Mouse (Mus musculus): ENCODE data around the gene Ldhd.

The Ldhd gene

GRCm38 (mm10) chr8:111630105-111630521, at the start of gene Ldhd:
Ldhd (minus strand) TSS chr8:111630374.
- peak; percentile 81 for DNase-seq

- no peak for DNase-seq
Measured at GRCm38 (mm10) chr8:111678848-111679247, 48.7 kb upstream of the Ldhd start.

GRCm38 (mm10) chr8:111678111-111678510, 47.9 kb upstream of the Ldhd start:
- peak; percentile 52 for DNase-seq

- DNase-seq = no peak
Measured at GRCm38 (mm10) chr8:111676237-111676636, 46.1 kb upstream of the Ldhd start.

GRCm38 (mm10) chr8:111666751-111667150, 36.6 kb upstream of the Ldhd start:
- DNase-seq = no peak

- peak; percentile 88 for DNase-seq
Measured at GRCm38 (mm10) chr8:111662473-111662872, 32.3 kb upstream of the Ldhd start.

- DNase-seq = no peak
Measured at GRCm38 (mm10) chr8:111658819-111659423, 28.7 kb upstream of the Ldhd start.

GRCm38 (mm10) chr8:111657312-111657854, 27.2 kb upstream of the Ldhd start:
- no peak for DNase-seq

GRCm38 (mm10) chr8:111653524-111653923, 23.4 kb upstream of the Ldhd start:
- no peak for DNase-seq

GRCm38 (mm10) chr8:111650651-111651050, 20.5 kb upstream of the Ldhd start:
- no peak for DNase-seq

- no peak for DNase-seq
Measured at GRCm38 (mm10) chr8:111648834-111649233, 18.7 kb upstream of the Ldhd start.

- no peak for DNase-seq
Measured at GRCm38 (mm10) chr8:111645715-111646114, 15.5 kb upstream of the Ldhd start.

- DNase-seq = peak; percentile 57
Measured at GRCm38 (mm10) chr8:111644286-111645051, 14.3 kb upstream of the Ldhd start.

- DNase-seq = peak; percentile 92
Measured at GRCm38 (mm10) chr8:111643264-111644141, 13.3 kb upstream of the Ldhd start, which contains the start of gene Zfp1. Zfp1 (plus strand) TSS chr8:111643401.

GRCm38 (mm10) chr8:111642939-111643263, 12.7 kb upstream of the Ldhd start:
- DNase-seq = no peak

GRCm38 (mm10) chr8:111642496-111642895, 12.3 kb upstream of the Ldhd start:
- DNase-seq = no peak

- DNase-seq = no peak
Measured at GRCm38 (mm10) chr8:111641064-111641463, 10.9 kb upstream of the Ldhd start.

GRCm38 (mm10) chr8:111638086-111638485, 7.9 kb upstream of the Ldhd start:
- no peak for DNase-seq

GRCm38 (mm10) chr8:111632976-111633375, 2.8 kb upstream of the Ldhd start:
- DNase-seq = no peak

GRCm38 (mm10) chr8:111631589-111631988, 1.4 kb upstream of the Ldhd start:
- DNase-seq = no peak

- no peak for DNase-seq
Measured at GRCm38 (mm10) chr8:111628894-111629501, 1.2 kb downstream of the Ldhd start.

- DNase-seq = no peak
Measured at GRCm38 (mm10) chr8:111628401-111628800, 1.8 kb downstream of the Ldhd start.

- DNase-seq = peak; percentile 48
Measured at GRCm38 (mm10) chr8:111627923-111628322, 2.3 kb downstream of the Ldhd start.

Data from kidney, adult 18-20 months (tissue).